Mouse (Mus musculus) myocyte (in vitro differentiated cells): ENCODE results near the gene B4galt3. TPM values are rescaled to one million over a fixed set of nuclear protein-coding genes. Genes with fewer than 3 reads are reported as not detected.
A peak's percentile ranks its signal among the peaks of the same experiment; 100 is the strongest.

Source experiments
- H3K27me3 ChIP-seq: one replicate; pipeline ENCODE4 v1.6.1; 2011; ENCODE audit not compliant: control insufficient read depth, insufficient read depth, insufficient read length
- H3K36me3 ChIP-seq: one replicate; pipeline ENCODE4 v1.6.1; 2011; ENCODE audit not compliant: control insufficient read depth, insufficient read depth
- H3K4me2 ChIP-seq: one replicate; pipeline ENCODE4 v1.6.1; 2011; ENCODE audit warnings: low read depth, control low read depth
- H3K4me3 ChIP-seq: one replicate; pipeline ENCODE4 v1.5.1; 2011; ENCODE audit warnings: mild to moderate bottlenecking, control low read depth, moderate library complexity
- H3K79me2 ChIP-seq: one replicate; pipeline ENCODE4 v1.6.1; 2011; ENCODE audit not compliant: control insufficient read depth, insufficient read depth
- H3ac ChIP-seq: one replicate; pipeline ENCODE4 v1.6.1; 2011; ENCODE audit not compliant: control insufficient read depth, insufficient read length
- CEBPB ChIP-seq: IDR thresholded peaks from 2 replicates; pipeline ENCODE4 v1.6.1; 2011; ENCODE audit warnings: mild to moderate bottlenecking, moderate library complexity; ENCODE audit not compliant: poor library complexity, insufficient read depth, severe bottlenecking
- E2F4 ChIP-seq: IDR thresholded peaks from one replicate; pipeline ENCODE4 v1.6.1; 2011; ENCODE audit warnings: mild to moderate bottlenecking, control low read depth, moderate library complexity; ENCODE audit not compliant: insufficient read depth
- MAX ChIP-seq: IDR thresholded peaks from one replicate; pipeline ENCODE4 v1.6.1; 2011; ENCODE audit warnings: low read depth, mild to moderate bottlenecking, control low read depth
- MYOD1 ChIP-seq, 3 experiments: IDR thresholded peaks; one replicate each; pipeline ENCODE4 v1.6.1; 2011; ENCODE audit warnings: control low read depth in 2 of 3, low read depth in 2 of 3, mild to moderate bottlenecking in 2 of 3, moderate library complexity in 1 of 3; ENCODE audit not compliant: insufficient read length in 2 of 3, control insufficient read depth in 1 of 3
- MYOG ChIP-seq, 3 experiments: IDR thresholded peaks; one replicate each; pipeline ENCODE4 v1.6.1; 2011; ENCODE audit warnings: control low read depth in 2 of 3, low read depth in 2 of 3, mild to moderate bottlenecking in 2 of 3; ENCODE audit not compliant: insufficient read length in 2 of 3, control insufficient read depth in 1 of 3, insufficient read depth in 1 of 3
- POLR2A ChIP-seq: IDR thresholded peaks from one replicate; pipeline ENCODE4 v1.6.1; 2011; ENCODE audit warnings: low read depth, mild to moderate bottlenecking, control low read depth, moderate library complexity; ENCODE audit not compliant: insufficient read length
- POLR2AphosphoS2 ChIP-seq: IDR thresholded peaks from one replicate; pipeline ENCODE4 v1.6.1; 2011; ENCODE audit warnings: low read depth, control low read depth; ENCODE audit not compliant: insufficient read length
- REST ChIP-seq: IDR thresholded peaks from one replicate; pipeline ENCODE4 v1.6.1; 2011; ENCODE audit warnings: mild to moderate bottlenecking, control low read depth, moderate library complexity; ENCODE audit not compliant: insufficient read depth, insufficient read length
- SRF ChIP-seq: IDR thresholded peaks from one replicate; pipeline ENCODE4 v1.6.1; 2011; ENCODE audit warnings: low read depth; ENCODE audit not compliant: control insufficient read depth, insufficient read length
- TCF12 ChIP-seq: IDR thresholded peaks from one replicate; pipeline ENCODE4 v1.6.1; 2011; ENCODE audit warnings: mild to moderate bottlenecking, control low read depth; ENCODE audit not compliant: poor library complexity, insufficient read depth, severe bottlenecking
- TCF3 ChIP-seq: IDR thresholded peaks from one replicate; pipeline ENCODE4 v1.6.1; 2011; ENCODE audit warnings: low read depth, control low read depth; ENCODE audit not compliant: insufficient read length
- USF1 ChIP-seq: IDR thresholded peaks from one replicate; pipeline ENCODE4 v1.6.1; 2011; ENCODE audit warnings: low read depth, mild to moderate bottlenecking, control low read depth, moderate library complexity
- polyA plus RNA-seq: library from polyadenylated mRNA; unstranded; fragments of >200 nt; fragmentation: generic; extraction: Trizol; gene quantifications from one replicate; pipeline ENCODE4 v1.2.1, GENCODE M21; 2012; ENCODE audit warnings: missing spikeins

Gene B4galt3
- polyA plus RNA-seq, 1 experiment: 19.3 TPM

GRCm38 (mm10) chr1:171320151-171320550, 50.0 kb downstream of the B4galt3 start:
- no peak for TF ChIP-seq MYOG (IDR thresholded peaks at IDR 0.05; ENCODE audit: control insufficient read depth in 1 of 3, insufficient read depth in 1 of 3, insufficient read length in 2 of 3, low read depth in 2 of 3)
- TF ChIP-seq TCF12: no peak
- no peak for TF ChIP-seq MYOD1 (IDR thresholded peaks at IDR 0.05; ENCODE audit: control insufficient read depth in 1 of 3, insufficient read length in 2 of 3, low read depth in 2 of 3)
- TF ChIP-seq SRF: no peak
- TF ChIP-seq USF1: no peak
- no peak for TF ChIP-seq REST
- no peak for TF ChIP-seq POLR2A
- TF ChIP-seq POLR2AphosphoS2: no peak
- no peak for TF ChIP-seq TCF3
- no peak for TF ChIP-seq MAX
- no peak for TF ChIP-seq CEBPB
- TF ChIP-seq E2F4: no peak
- H3K4me2 ChIP-seq: no peak overlapping the region
- no peak overlapping the region for H3ac ChIP-seq
- H3K27me3 ChIP-seq: no peaks in the 10 kb centered on the region
- no peak overlapping the region for H3K4me3 ChIP-seq
- no peaks in the 10 kb centered on the region for H3K36me3 ChIP-seq
- peaks cover 3% of the 10 kb centered on the region for H3K79me2 ChIP-seq

GRCm38 (mm10) chr1:171321415-171321814, 51.3 kb downstream of the B4galt3 start:
- TF ChIP-seq POLR2AphosphoS2 (no peak), MYOD1 (IDR thresholded peaks at IDR 0.05; ENCODE audit: control insufficient read depth in 1 of 3, insufficient read length in 2 of 3, low read depth in 2 of 3) (no peak), E2F4 (no peak), TCF3 (no peak), SRF (no peak), USF1 (no peak), REST (no peak), CEBPB (no peak), TCF12 (no peak), MYOG (IDR thresholded peaks at IDR 0.05; ENCODE audit: control insufficient read depth in 1 of 3, insufficient read depth in 1 of 3, insufficient read length in 2 of 3, low read depth in 2 of 3) (no peak)
- Histone ChIP-seq H3K27me3 (no peaks in the 10 kb centered on the region), H3K79me2 (peaks cover 15% of the 10 kb centered on the region), H3K4me3 (no peak overlapping the region), H3ac (no peak overlapping the region), H3K36me3 (peaks cover 3% of the 10 kb centered on the region), H3K4me2 (no peak overlapping the region)

GRCm38 (mm10) chr1:171322012-171322411, 51.9 kb downstream of the B4galt3 start:
- H3K27me3 ChIP-seq: no peaks in the 10 kb centered on the region
- peaks cover 19% of the 10 kb centered on the region for H3K79me2 ChIP-seq
- no peak overlapping the region for H3K4me3 ChIP-seq
- no peak overlapping the region for H3K4me2 ChIP-seq
- H3ac ChIP-seq: no peak overlapping the region
- TF ChIP-seq POLR2AphosphoS2 (peak; percentile 64), MYOG (IDR thresholded peaks at IDR 0.05; ENCODE audit: control insufficient read depth in 1 of 3, insufficient read depth in 1 of 3, insufficient read length in 2 of 3, low read depth in 2 of 3) (peak in 1 of 3 experiments; percentile 36), USF1 (no peak)
- peaks cover 3% of the 10 kb centered on the region for H3K36me3 ChIP-seq

- Histone ChIP-seq H3ac (no peak overlapping the region), H3K27me3 (no peaks in the 10 kb centered on the region), H3K79me2 (peaks cover 44% of the 10 kb centered on the region), H3K4me3 (no peak overlapping the region), H3K36me3 (peaks cover 3% of the 10 kb centered on the region), H3K4me2 (peak overlapping the region; percentile 12)
- no peak for TF ChIP-seq TCF3
- no peak for TF ChIP-seq MYOG (IDR thresholded peaks at IDR 0.05; ENCODE audit: control insufficient read depth in 1 of 3, insufficient read depth in 1 of 3, insufficient read length in 2 of 3, low read depth in 2 of 3)
- no peak for TF ChIP-seq E2F4
- TF ChIP-seq USF1: no peak
- TF ChIP-seq REST: no peak
- TF ChIP-seq MAX: no peak
- TF ChIP-seq TCF12: no peak
- TF ChIP-seq SRF: no peak
- TF ChIP-seq POLR2A: no peak
- no peak for TF ChIP-seq POLR2AphosphoS2
- TF ChIP-seq CEBPB: no peak
- no peak for TF ChIP-seq MYOD1 (IDR thresholded peaks at IDR 0.05; ENCODE audit: control insufficient read depth in 1 of 3, insufficient read length in 2 of 3, low read depth in 2 of 3)
Observed at GRCm38 (mm10) chr1:171325571-171325970, 55.4 kb downstream of the B4galt3 start.

Other genes starting within 250 kb of the B4galt3 start
- gene Fcgr3, start 205.4 kb upstream of the B4galt3 start, polyA plus RNA-seq: 0.05 TPM
- gene Cfap126, start 156.4 kb upstream of the B4galt3 start, polyA plus RNA-seq: 2.2 TPM
- gene Sdhc, start 119.7 kb upstream of the B4galt3 start, polyA plus RNA-seq: 169 TPM
- 0.11 TPM for gene Mpz, start 119.6 kb upstream of the B4galt3 start, polyA plus RNA-seq
- 0.05 TPM for gene Pcp4l1, start 74.1 kb upstream of the B4galt3 start, polyA plus RNA-seq
- 0.06 TPM for gene Nr1i3, start 56.4 kb upstream of the B4galt3 start, polyA plus RNA-seq
- 49.4 TPM for gene Tomm40l, start 47.8 kb upstream of the B4galt3 start, polyA plus RNA-seq
- not detected for gene Apoa2, start 45.3 kb upstream of the B4galt3 start, polyA plus RNA-seq
- not detected for gene Fcer1g, start 36.0 kb upstream of the B4galt3 start, polyA plus RNA-seq
- 15.0 TPM for gene Adamts4, start 19.9 kb upstream of the B4galt3 start, polyA plus RNA-seq
- 409 TPM for gene Ndufs2, start 18.9 kb upstream of the B4galt3 start, polyA plus RNA-seq
- 11.7 TPM for gene Ppox, start 10.9 kb downstream of the B4galt3 start, polyA plus RNA-seq
- 21.0 TPM for gene Usp21, start 17.7 kb downstream of the B4galt3 start, polyA plus RNA-seq
- 116 TPM for gene Ufc1, start 24.7 kb downstream of the B4galt3 start, polyA plus RNA-seq
- 59.9 TPM for gene Dedd, start 58.8 kb downstream of the B4galt3 start, polyA plus RNA-seq
- gene Nit1, start 75.3 kb downstream of the B4galt3 start, polyA plus RNA-seq: 31.8 TPM
- gene Pfdn2, start 75.3 kb downstream of the B4galt3 start, polyA plus RNA-seq: 111 TPM
- not detected for gene Klhdc9, start 90.5 kb downstream of the B4galt3 start, polyA plus RNA-seq
- gene Nectin4, start 99.8 kb downstream of the B4galt3 start, polyA plus RNA-seq: 0.08 TPM
- 0.02 TPM for gene Arhgap30, start 118.6 kb downstream of the B4galt3 start, polyA plus RNA-seq
- 106 TPM for gene Usf1, start 141.0 kb downstream of the B4galt3 start, polyA plus RNA-seq
- gene Tstd1, start 148.5 kb downstream of the B4galt3 start, polyA plus RNA-seq: 0.41 TPM
- gene F11r, start 167.2 kb downstream of the B4galt3 start, polyA plus RNA-seq: 24.2 TPM
- 6.6 TPM for gene Alyref2, start 233.2 kb downstream of the B4galt3 start, polyA plus RNA-seq